Mouse (Mus musculus) MEL (cell line): ENCODE measurements around the gene Tbc1d2b. TPM values are rescaled to one million over a fixed set of nuclear protein-coding genes. Genes with fewer than 3 reads are reported as not detected.

Experiments used
- DNase-seq: peaks from one replicate; pipeline ENCODE4 v3.0.0; 2011; ENCODE audit warnings: low read depth, low spot score
- H3K27ac ChIP-seq: 2 replicates; pipeline ENCODE4 v1.5.1; 2012; ENCODE audit warnings: low read depth, mild to moderate bottlenecking, control low read depth, low read length, moderate library complexity; ENCODE audit not compliant: control insufficient read depth
- H3K27me3 ChIP-seq, 2 experiments: fragments of 150-350 bp in 1 of 2; sonication (generic) in 1 of 2; 2 replicates each; pipeline ENCODE4 v1.6.1; 2012; ENCODE audit warnings: low read length in 2 of 2, mild to moderate bottlenecking in 2 of 2, improper control_type of control experiment in 1 of 2, moderate library complexity in 1 of 2; ENCODE audit not compliant: insufficient read depth in 2 of 2, control insufficient read depth in 1 of 2
- H3K36me3 ChIP-seq, 2 experiments: 2 replicates each; pipeline ENCODE4 v1.6.1; 2012 to 2014; ENCODE audit warnings: low read length in 2 of 2, improper control_type of control experiment in 1 of 2, inconsistent platforms in 1 of 2, mild to moderate bottlenecking in 1 of 2; ENCODE audit not compliant: insufficient read depth in 2 of 2, control insufficient read depth in 1 of 2
- H3K4me1 ChIP-seq, 2 experiments: fragments of 150-350 bp in 1 of 2; sonication (generic) in 1 of 2; 2 replicates each; pipeline ENCODE4 v1.6.1; 2012; ENCODE audit warnings: low read length in 2 of 2, improper control_type of control experiment in 1 of 2, mild to moderate bottlenecking in 1 of 2; ENCODE audit not compliant: insufficient read depth in 2 of 2, control insufficient read depth in 1 of 2
- H3K4me3 ChIP-seq, 2 experiments: fragments of 150-350 bp in 1 of 2; sonication (generic) in 1 of 2; 2 replicates each; pipeline ENCODE4 v1.5.1; 2012; ENCODE audit warnings: low read depth in 2 of 2, low read length in 2 of 2, mild to moderate bottlenecking in 2 of 2, moderate library complexity in 2 of 2, control low read depth in 1 of 2, improper control_type of control experiment in 1 of 2; ENCODE audit not compliant: control insufficient read depth in 1 of 2, insufficient read depth in 1 of 2
- H3K79me2 ChIP-seq: 2 replicates; pipeline ENCODE4 v1.6.1; 2012; ENCODE audit warnings: mild to moderate bottlenecking, low read length, moderate library complexity; ENCODE audit not compliant: control insufficient read depth, poor library complexity, insufficient read depth
- H3K9ac ChIP-seq: 2 replicates; pipeline ENCODE4 v1.6.1; 2012; ENCODE audit warnings: low read depth, mild to moderate bottlenecking, control low read depth, low read length, moderate library complexity; ENCODE audit not compliant: control insufficient read depth, poor library complexity, severe bottlenecking
- H3K9me3 ChIP-seq: fragments of 150-350 bp; sonication (generic); replicated peaks from 2 replicates; pipeline ENCODE4 v1.6.1; 2012; ENCODE audit warnings: mild to moderate bottlenecking, low read length, improper control_type of control experiment, moderate library complexity; ENCODE audit not compliant: insufficient read depth
- CHD2 ChIP-seq: IDR thresholded peaks from 2 replicates; pipeline ENCODE4 v1.6.1; 2011; ENCODE audit warnings: low read length, improper control_type of control experiment
- ELF1 ChIP-seq: IDR thresholded peaks from 2 replicates; pipeline ENCODE4 v1.6.1; 2014; ENCODE audit warnings: low read depth, mild to moderate bottlenecking, inconsistent platforms, low read length, improper control_type of control experiment, moderate library complexity
- ETS1 ChIP-seq: IDR thresholded peaks from 2 replicates; pipeline ENCODE4 v1.6.1; 2012; ENCODE audit warnings: low read depth, mild to moderate bottlenecking, inconsistent platforms, low read length, improper control_type of control experiment, moderate library complexity
- JUND ChIP-seq: IDR thresholded peaks from 2 replicates; pipeline ENCODE4 v1.6.1; 2011; ENCODE audit warnings: low read depth, mild to moderate bottlenecking, improper control_type of control experiment, low read length
- MAFK ChIP-seq: IDR thresholded peaks from 2 replicates; pipeline ENCODE4 v1.6.1; 2011; ENCODE audit warnings: low read depth, mild to moderate bottlenecking, low read length, improper control_type of control experiment, borderline replicate concordance
- MEF2A ChIP-seq: IDR thresholded peaks from 2 replicates; pipeline ENCODE4 v1.6.1; 2014; ENCODE audit warnings: low read depth, mild to moderate bottlenecking, inconsistent platforms, low read length, improper control_type of control experiment; ENCODE audit not compliant: poor library complexity, insufficient replicate concordance, severe bottlenecking; ENCODE audit errors: extremely low read depth
- MXI1 ChIP-seq: IDR thresholded peaks from 2 replicates; pipeline ENCODE4 v1.6.1; 2011; ENCODE audit warnings: mild to moderate bottlenecking, low read depth, low read length, improper control_type of control experiment
- MYC ChIP-seq: IDR thresholded peaks from 2 replicates; pipeline ENCODE4 v1.6.1; 2011; ENCODE audit warnings: low read depth, mild to moderate bottlenecking, low read length, improper control_type of control experiment, moderate library complexity
- NRF1 ChIP-seq: IDR thresholded peaks from 2 replicates; pipeline ENCODE4 v1.6.1; 2014; ENCODE audit warnings: low read depth, mild to moderate bottlenecking, inconsistent platforms, low read length, improper control_type of control experiment, moderate library complexity; ENCODE audit not compliant: poor library complexity, insufficient read depth, severe bottlenecking
- SIN3A ChIP-seq: IDR thresholded peaks from 2 replicates; pipeline ENCODE4 v1.6.1; 2012; ENCODE audit warnings: low read length, improper control_type of control experiment, inconsistent platforms
- TCF12 ChIP-seq: IDR thresholded peaks from 2 replicates; pipeline ENCODE4 v1.6.1; 2014; ENCODE audit warnings: low read depth, mild to moderate bottlenecking, inconsistent platforms, low read length, improper control_type of control experiment, moderate library complexity
- UBTF ChIP-seq: IDR thresholded peaks from 2 replicates; pipeline ENCODE4 v1.6.1; 2012; ENCODE audit warnings: low read depth, mild to moderate bottlenecking, inconsistent platforms, low read length, improper control_type of control experiment, moderate library complexity, borderline replicate concordance; ENCODE audit not compliant: insufficient read depth
- USF1 ChIP-seq: IDR thresholded peaks from 2 replicates; pipeline ENCODE4 v1.6.1; 2014; ENCODE audit warnings: low read depth, mild to moderate bottlenecking, inconsistent platforms, low read length, improper control_type of control experiment, moderate library complexity
- USF2 ChIP-seq, 2 experiments: IDR thresholded peaks; 2 replicates each; pipeline ENCODE4 v1.6.1; 2011 to 2012; ENCODE audit warnings: improper control_type of control experiment in 2 of 2, low read length in 2 of 2, borderline replicate concordance in 1 of 2, inconsistent platforms in 1 of 2, low read depth in 1 of 2, mild to moderate bottlenecking in 1 of 2; ENCODE audit not compliant: insufficient read depth in 1 of 2
- ZC3H11A ChIP-seq: IDR thresholded peaks from 2 replicates; pipeline ENCODE4 v1.6.1; 2012; ENCODE audit warnings: low read depth, mild to moderate bottlenecking, inconsistent platforms, low read length, improper control_type of control experiment
- ZNF384 ChIP-seq: IDR thresholded peaks from 2 replicates; pipeline ENCODE4 v1.6.1; 2012; ENCODE audit warnings: low read depth, mild to moderate bottlenecking, inconsistent platforms, low read length, improper control_type of control experiment
- polyA plus RNA-seq, 2 experiments: library from polyadenylated mRNA; stranded (reverse) in 1 of 2; unstranded in 1 of 2; fragments of >175 nt in 1 of 2; fragments of >200 nt in 1 of 2; gene quantifications; 2 replicates each; pipeline versions ENCODE4 v1.2.1 to v1.2.4; 2012; ENCODE audit warnings: low replicate concordance in 2 of 2, low read depth in 1 of 2; ENCODE audit not compliant: insufficient read length in 2 of 2, insufficient read depth in 1 of 2, missing spikeins in 1 of 2
- total RNA-seq: library from RNA; depleted of rRNA; stranded (reverse); fragments of 300-350 nt; gene quantifications from 2 replicates; pipeline ENCODE4 v1.2.3, GENCODE M21; 2012

Tbc1d2b gene
- total and polyA plus RNA-seq, 3 experiments, result 7.1 to 12.6 TPM; not detected in 1

DNA sequence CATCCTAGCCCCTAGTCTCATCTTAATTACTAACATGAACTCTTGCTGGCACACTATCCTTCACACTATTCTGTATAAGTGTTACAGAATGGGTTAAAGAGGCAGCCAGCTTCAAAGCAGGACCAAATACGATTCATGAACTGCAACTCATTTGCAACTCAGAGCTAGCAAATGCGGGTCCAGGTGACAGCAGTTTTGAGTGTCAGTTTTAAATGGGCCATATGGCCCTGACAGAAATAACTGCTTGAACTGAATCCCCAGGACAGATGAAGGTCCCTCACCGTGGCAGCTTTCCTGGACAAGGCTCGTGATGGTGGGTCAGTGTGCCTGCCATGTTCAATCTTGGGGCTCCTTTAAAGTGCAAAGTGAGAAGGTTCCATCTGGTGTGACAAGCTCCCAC is 100.6 kb downstream of the Tbc1d2b start:
- TF ChIP-seq ETS1 (no peak), MYC (no peak), MEF2A (no peak), TCF12 (no peak), MAFK (no peak), ZC3H11A (no peak), SIN3A (no peak), MXI1 (no peak), JUND (no peak)
- TF ChIP-seq, all 39 proteins: peak for 0
- Histone ChIP-seq H3K9me3 (no peaks in the 10 kb centered on the region), H3K4me1 (no peaks in the 10 kb centered on the region), H3K27ac (no peak overlapping the region), H3K9ac (no peak overlapping the region), H3K4me3 (no peak overlapping the region), H3K36me3 (no peaks in the 10 kb centered on the region), H3K79me2 (no peaks in the 10 kb centered on the region), H3K27me3 (no peaks in the 10 kb centered on the region)
- DNase-seq, result no peak

DNA sequence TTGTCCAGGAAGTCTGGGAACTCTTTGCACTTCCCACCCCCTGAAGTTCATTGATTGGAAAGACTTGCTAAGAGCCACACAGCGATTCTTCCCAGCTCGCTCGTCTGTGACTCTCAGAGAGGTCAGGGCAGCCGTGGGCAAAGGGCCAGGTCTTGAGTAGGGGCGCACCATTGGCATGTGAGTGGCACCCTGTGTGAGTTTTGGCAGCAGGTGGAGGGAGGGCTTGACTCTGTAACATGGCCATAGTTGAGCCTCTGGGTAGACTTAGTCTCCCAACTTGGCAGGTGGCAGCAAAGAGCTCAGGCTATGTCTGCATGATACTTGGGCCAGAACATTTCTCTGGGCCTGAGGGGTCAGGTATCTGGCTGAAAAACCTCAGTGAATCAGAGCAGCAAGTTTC is 104.0 kb downstream of the Tbc1d2b start:
- Histone ChIP-seq H3K79me2 (no peaks in the 10 kb centered on the region), H3K4me3 (no peak overlapping the region), H3K27ac (no peak overlapping the region), H3K27me3 (no peaks in the 10 kb centered on the region), H3K4me1 (no peaks in the 10 kb centered on the region), H3K9me3 (no peaks in the 10 kb centered on the region), H3K9ac (no peak overlapping the region), H3K36me3 (no peaks in the 10 kb centered on the region)
- no peak for DNase-seq
- no peak for TF ChIP-seq ZNF384
- no peak for TF ChIP-seq SIN3A
- no peak for TF ChIP-seq NRF1
- TF ChIP-seq ELF1, result no peak
- TF ChIP-seq ETS1, result no peak
- TF ChIP-seq USF1, result no peak
- no peak for TF ChIP-seq UBTF
- TF ChIP-seq USF2 (IDR thresholded peaks at IDR 0.05; ENCODE audit: borderline replicate concordance in 1 of 2, insufficient read depth in 1 of 2, low read depth in 1 of 2, low read length in 2 of 2), result no peak
- no peak for TF ChIP-seq MEF2A

DNA sequence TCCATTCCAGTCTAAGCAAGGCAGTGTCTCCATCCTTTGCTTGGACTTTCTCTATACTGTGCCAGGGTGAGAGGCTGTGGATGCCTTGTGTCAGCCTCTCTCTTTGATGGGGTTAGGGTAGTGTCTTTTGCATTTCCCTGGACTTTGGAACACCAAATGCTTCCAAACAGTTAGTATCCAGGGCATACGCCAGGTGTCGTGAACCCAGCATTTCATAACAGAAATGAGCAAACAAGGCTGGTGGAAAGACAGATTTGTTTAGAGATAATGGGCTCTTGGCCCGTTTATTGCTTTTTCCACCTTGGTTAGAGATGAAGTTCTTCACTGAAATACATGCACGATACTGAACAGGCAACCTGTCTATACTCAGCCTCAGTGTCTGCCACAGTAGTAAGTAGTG is 105.0 kb downstream of the Tbc1d2b start:
- no peak overlapping the region for H3K9ac ChIP-seq
- H3K79me2 ChIP-seq, result no peaks in the 10 kb centered on the region
- H3K27me3 ChIP-seq, result no peaks in the 10 kb centered on the region
- no peak overlapping the region for H3K27ac ChIP-seq
- H3K4me1 ChIP-seq, result no peaks in the 10 kb centered on the region
- no peaks in the 10 kb centered on the region for H3K9me3 ChIP-seq
- H3K36me3 ChIP-seq, result no peaks in the 10 kb centered on the region
- no peak for TF ChIP-seq CHD2
- H3K4me3 ChIP-seq, result no peak overlapping the region
- DNase-seq, result no peak
